Mouse (Mus musculus) activated CD4-positive, CD25-positive, alpha-beta regulatory T cell, adult 4 months (primary cell): ENCODE measurements around the gene Gm49321. TPM values are rescaled to one million over a fixed set of nuclear protein-coding genes. Genes with fewer than 3 reads are reported as not detected.
A peak's percentile ranks its signal among the peaks of the same experiment; 100 is the strongest.

ENCODE experiments used
- ATAC-seq: one replicate; pipeline ENCODE4 v1.8.0; 2017
- polyA plus RNA-seq, 2 experiments: library from polyadenylated mRNA; unstranded; fragments of 100-300 nt; shearing (Covaris generic); gene quantifications; one replicate each; pipeline ENCODE4 v1.2.1; 2017

The Gm49321 gene
- 10 to 100 TPM; 10.8 to 21.0 TPM for polyA plus RNA-seq

- no peak for ATAC-seq
Observed at GRCm38 (mm10) chr12:73937353-73937752, at the start of gene Gm49321. TSS of gene Gm49321 (plus strand) at chr12:73937653.

GRCm38 (mm10) chr12:73888003-73888783 lies 49.3 kb upstream of the Gm49321 start:
- ATAC-seq = peak; percentile 82

- no peak for ATAC-seq
Observed at GRCm38 (mm10) chr12:73889571-73889970, 47.9 kb upstream of the Gm49321 start.

- no peak for ATAC-seq
Observed at GRCm38 (mm10) chr12:73890086-73890485, 47.4 kb upstream of the Gm49321 start.

GRCm38 (mm10) chr12:73892616-73893015 lies 44.8 kb upstream of the Gm49321 start:
- no peak for ATAC-seq

- no peak for ATAC-seq
Observed at GRCm38 (mm10) chr12:73894838-73895237, 42.6 kb upstream of the Gm49321 start.

GRCm38 (mm10) chr12:73895674-73896073 lies 41.8 kb upstream of the Gm49321 start:
- ATAC-seq = peak; percentile 55

- no peak for ATAC-seq
Observed at GRCm38 (mm10) chr12:73896471-73896870, 41.0 kb upstream of the Gm49321 start.

GRCm38 (mm10) chr12:73898281-73898680 lies 39.2 kb upstream of the Gm49321 start:
- ATAC-seq = no peak

GRCm38 (mm10) chr12:73904133-73904934 lies 33.1 kb upstream of the Gm49321 start:
- ATAC-seq = no peak

- no peak for ATAC-seq
Observed at GRCm38 (mm10) chr12:73905041-73905440, 32.4 kb upstream of the Gm49321 start.

GRCm38 (mm10) chr12:73905555-73905954 lies 31.9 kb upstream of the Gm49321 start:
- ATAC-seq = no peak

- no peak for ATAC-seq
Observed at GRCm38 (mm10) chr12:73907079-73907672, 30.3 kb upstream of the Gm49321 start.

- ATAC-seq = peak; percentile 89
Observed at GRCm38 (mm10) chr12:73907673-73908150, 29.7 kb upstream of the Gm49321 start.

- ATAC-seq = peak; percentile 16
Observed at GRCm38 (mm10) chr12:73908274-73909012, 29.0 kb upstream of the Gm49321 start.

- ATAC-seq = no peak
Observed at GRCm38 (mm10) chr12:73909013-73909575, 28.4 kb upstream of the Gm49321 start.

GRCm38 (mm10) chr12:73918479-73918878 lies 19.0 kb upstream of the Gm49321 start:
- ATAC-seq = no peak

GRCm38 (mm10) chr12:73930266-73930665 lies 7.2 kb upstream of the Gm49321 start:
- ATAC-seq = no peak

- no peak for ATAC-seq
Observed at GRCm38 (mm10) chr12:73931274-73931673, 6.2 kb upstream of the Gm49321 start.

- ATAC-seq = no peak
Observed at GRCm38 (mm10) chr12:73934528-73934927, 2.9 kb upstream of the Gm49321 start.

GRCm38 (mm10) chr12:73939542-73939941 lies 2.1 kb downstream of the Gm49321 start:
- ATAC-seq = no peak

- ATAC-seq = no peak
Observed at GRCm38 (mm10) chr12:73948415-73948814, 11.0 kb downstream of the Gm49321 start.
